Mouse (Mus musculus): ENCODE measurements around the gene Clrn3.

- TF ChIP-seq CTCF (IDR thresholded peaks at IDR 0.05; ENCODE audit: borderline replicate concordance, insufficient read depth, low read depth, low read length) (no peak), POLR2A (IDR thresholded peaks at IDR 0.05; ENCODE audit: borderline replicate concordance, insufficient read depth, low read length) (no peak)
Observed at GRCm38 (mm10) chr7:135534548-135535189, 6.2 kb upstream of the Clrn3 start.

Measured in cerebellum, adult 2 months (tissue).